Mouse (Mus musculus) forebrain, embryonic 14.5 days (tissue): ENCODE data around the gene Il2ra. TPM values are rescaled to one million over a fixed set of nuclear protein-coding genes. Genes with fewer than 3 reads are reported as not detected.
"Not testable (repeated sequence)": the region's sequence is repeated elsewhere in the genome, so short reads cannot be mapped to it uniquely, and the experiment has no call there.

Experiments used
- ATAC-seq: fragments of 200-750 bp; cut with Nextera tagmentation; 2 replicates; pipeline ENCODE4 v1.8.0; 2017; ENCODE audit warnings: mild to moderate bottlenecking, moderate library complexity
- DNase-seq: peaks from one replicate; pipeline ENCODE4 v3.0.0-alpha.2; 2015; ENCODE audit warnings: low spot score
- H3K27ac ChIP-seq: fragments of 300-500 bp; sonication (generic); 2 replicates; pipeline ENCODE4 v1.5.1; 2014; ENCODE audit warnings: low read depth, mild to moderate bottlenecking, control low read depth, low read length, moderate library complexity
- H3K27me3 ChIP-seq: fragments of 300-500 bp; sonication (generic); replicated peaks from 2 replicates; pipeline ENCODE4 v1.6.1; 2014; ENCODE audit warnings: low read length, control low read depth, mixed read lengths; ENCODE audit not compliant: control insufficient read depth, insufficient read depth
- H3K36me3 ChIP-seq: fragments of 300-500 bp; sonication (generic); 2 replicates; pipeline ENCODE4 v1.6.1; 2014; ENCODE audit warnings: low read length, control low read depth; ENCODE audit not compliant: control insufficient read depth, insufficient read depth
- H3K4me1 ChIP-seq: fragments of 300-500 bp; sonication (generic); 2 replicates; pipeline ENCODE4 v1.6.1; 2014; ENCODE audit warnings: antibody characterized with exemption, low read length, control low read depth; ENCODE audit not compliant: control insufficient read depth, insufficient read depth
- H3K4me2 ChIP-seq: fragments of 300-500 bp; sonication (generic); 2 replicates; pipeline ENCODE4 v1.6.1; 2014; ENCODE audit warnings: mild to moderate bottlenecking, control low read depth, low read length
- H3K4me3 ChIP-seq: fragments of 300-500 bp; sonication (generic); 2 replicates; pipeline ENCODE4 v1.5.1; 2014; ENCODE audit warnings: low read depth, low read length, control low read depth
- H3K9ac ChIP-seq: fragments of 300-500 bp; sonication (generic); 2 replicates; pipeline ENCODE4 v1.6.1; 2014; ENCODE audit warnings: mild to moderate bottlenecking, low read length, control low read depth, moderate library complexity
- H3K9me3 ChIP-seq: fragments of 300-500 bp; sonication (generic); replicated peaks from 2 replicates; pipeline ENCODE4 v1.6.1; 2016; ENCODE audit warnings: low read length, control low read depth, mixed read lengths; ENCODE audit not compliant: control insufficient read depth
- WGBS: fragments of 180-500 bp; shearing (Covaris S2); extraction: QIAGEN DNeasy Blood & Tissue Kit; methylation state at CpG from one replicate; pipeline ENCODE4 v1.1.7; 2014; 5-methylcytosine and 5-hydroxymethylcytosine counted together
- polyA plus RNA-seq: library from polyadenylated mRNA; unstranded; fragments of >200 nt; fragmentation: Nextera tagmentation; extraction: Ambion mirVana; gene quantifications from 2 replicates; pipeline ENCODE4 v1.2.1, GENCODE M21; 2014

The Il2ra gene
- polyA plus RNA-seq, 1 experiment from 2014 or later, result not detected

DNA sequence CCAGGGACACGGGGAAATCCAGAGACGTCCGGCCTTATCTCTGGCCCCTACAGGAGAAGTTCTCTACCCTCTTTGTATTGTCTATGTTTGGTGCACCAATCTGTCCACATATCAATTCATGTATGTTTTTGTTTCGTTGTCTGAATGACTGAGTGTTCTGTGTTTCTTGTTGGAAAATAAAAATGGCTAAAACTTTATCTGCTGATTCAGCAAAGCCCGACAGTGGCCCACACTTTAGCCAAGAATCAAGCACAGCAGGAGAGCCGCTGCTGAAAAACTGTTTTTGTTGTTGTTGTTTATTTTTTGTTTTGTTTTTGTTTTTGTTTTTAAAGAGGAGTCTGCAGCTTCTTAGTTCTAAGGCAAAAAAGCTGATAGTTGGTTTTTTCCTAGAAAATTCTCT is 29.7 kb upstream of the Il2ra start:
- not testable (repeated sequence) for H3K27ac ChIP-seq, H3K9ac ChIP-seq, H3K9me3 ChIP-seq, DNase-seq, H3K4me2 ChIP-seq, ATAC-seq, H3K4me3 ChIP-seq, H3K27me3 ChIP-seq, H3K36me3 ChIP-seq, H3K4me1 ChIP-seq
- WGBS, result 85% methylated on average over 6 of the region's 6 CpGs

DNA sequence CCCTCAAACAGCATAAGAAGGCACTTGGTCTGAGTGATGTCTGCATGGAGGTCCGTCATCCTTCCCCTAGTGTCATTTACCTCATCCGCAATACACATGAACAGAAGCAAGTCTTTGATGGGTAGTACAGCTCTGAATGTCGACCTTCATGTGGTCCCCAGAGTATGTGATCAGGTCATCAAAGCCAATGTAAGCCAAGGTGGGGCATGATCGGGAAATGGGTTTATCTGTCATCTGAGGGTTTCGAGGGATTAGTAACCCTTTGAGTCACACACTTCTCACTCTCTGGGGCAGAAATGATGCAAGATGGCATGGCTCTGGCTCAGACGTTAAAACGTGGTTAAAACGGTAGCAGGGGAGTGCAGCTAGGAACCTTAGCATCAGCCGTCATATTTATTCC is 25.8 kb upstream of the Il2ra start:
- no peaks in the 10 kb centered on the region for H3K36me3 ChIP-seq
- no peak overlapping the region for H3K4me2 ChIP-seq
- no peak overlapping the region for H3K9ac ChIP-seq
- no peak overlapping the region for H3K4me3 ChIP-seq
- H3K9me3 ChIP-seq, result no peaks in the 10 kb centered on the region
- no peaks in the 10 kb centered on the region for H3K4me1 ChIP-seq
- ATAC-seq (no peak), DNase-seq (no peak)
- no peak overlapping the region for H3K27ac ChIP-seq
- no peaks in the 10 kb centered on the region for H3K27me3 ChIP-seq
- 92% methylated on average over 9 of the region's 9 CpGs for WGBS

DNA sequence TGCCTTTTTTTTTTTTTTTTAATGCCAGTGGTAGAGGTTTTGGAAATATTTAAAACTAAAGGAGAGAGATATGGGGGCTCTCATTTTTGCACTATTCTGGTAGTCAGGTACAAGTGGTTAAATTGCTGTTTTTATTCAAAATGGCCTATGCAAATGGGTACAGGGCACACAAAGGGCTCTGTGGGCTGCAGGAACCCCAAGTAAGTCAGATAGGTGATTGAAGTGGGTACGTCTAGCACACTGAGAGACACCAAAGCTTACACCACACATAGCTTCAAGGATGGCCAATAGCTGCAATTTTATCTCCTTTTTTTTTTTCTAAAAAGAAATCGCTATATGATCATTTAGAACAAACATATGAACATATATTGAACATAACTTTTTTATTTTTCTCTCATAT is 23.0 kb upstream of the Il2ra start:
- Histone ChIP-seq H3K27ac (no peak overlapping the region), H3K4me2 (no peak overlapping the region), H3K9me3 (no peaks in the 10 kb centered on the region), H3K4me3 (no peak overlapping the region), H3K27me3 (no peaks in the 10 kb centered on the region), H3K9ac (no peak overlapping the region), H3K4me1 (no peaks in the 10 kb centered on the region), H3K36me3 (no peaks in the 10 kb centered on the region)
- DNase-seq, result no peak
- ATAC-seq, result no peak
- 82% methylated on average over 2 of the region's 2 CpGs for WGBS

DNA sequence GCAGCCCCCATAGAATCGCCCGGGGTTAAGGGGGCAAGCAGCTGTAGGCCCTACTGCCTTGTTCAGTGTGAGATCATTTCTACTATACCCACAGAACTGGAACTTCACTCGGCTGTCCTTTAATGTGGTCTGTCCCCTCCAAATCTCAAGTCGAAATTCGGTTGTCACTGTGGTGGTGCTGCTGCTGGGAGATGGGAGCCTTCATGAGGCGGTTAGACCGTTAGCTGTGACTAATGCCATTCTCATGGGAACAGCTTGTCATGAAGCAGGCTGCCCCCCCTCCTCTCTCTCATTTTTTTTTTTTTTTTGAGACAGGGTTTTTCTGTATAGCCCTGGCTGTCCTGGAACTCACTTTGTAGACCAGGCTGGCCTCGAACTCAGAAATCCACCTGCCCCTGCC is 19.4 kb upstream of the Il2ra start:
- no peaks in the 10 kb centered on the region for H3K27me3 ChIP-seq
- 96% methylated on average over 8 of the region's 8 CpGs for WGBS
- no peaks in the 10 kb centered on the region for H3K4me1 ChIP-seq
- no peak overlapping the region for H3K9ac ChIP-seq
- ATAC-seq (no peak), DNase-seq (no peak)
- H3K9me3 ChIP-seq, result no peaks in the 10 kb centered on the region
- no peaks in the 10 kb centered on the region for H3K36me3 ChIP-seq
- H3K27ac ChIP-seq, result no peak overlapping the region
- H3K4me3 ChIP-seq, result no peak overlapping the region
- no peak overlapping the region for H3K4me2 ChIP-seq

DNA sequence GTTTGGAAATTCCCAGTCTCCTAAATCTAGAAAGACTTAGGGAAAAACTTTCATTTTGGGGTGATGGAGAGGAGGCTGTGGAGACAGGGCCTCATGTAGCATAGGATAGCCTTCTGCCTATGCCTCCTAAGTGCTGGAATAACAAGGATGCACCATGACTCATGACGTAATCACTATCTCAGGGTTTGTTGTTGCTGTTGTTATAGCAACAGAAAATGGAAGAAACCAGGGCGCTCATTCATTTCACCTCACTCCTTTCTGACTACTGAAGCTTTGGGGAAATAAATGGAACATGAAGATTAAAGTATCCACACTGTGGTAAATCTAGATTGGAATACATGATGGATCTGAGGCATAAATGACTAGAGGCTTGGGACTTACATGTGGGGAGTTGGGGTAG is 18.9 kb upstream of the Il2ra start:
- Histone ChIP-seq H3K4me3 (no peak overlapping the region), H3K9ac (no peak overlapping the region), H3K36me3 (no peaks in the 10 kb centered on the region), H3K9me3 (no peaks in the 10 kb centered on the region), H3K27me3 (no peaks in the 10 kb centered on the region), H3K4me2 (no peak overlapping the region), H3K27ac (no peak overlapping the region), H3K4me1 (no peaks in the 10 kb centered on the region)
- ATAC-seq (no peak), DNase-seq (no peak)
- 92% methylated on average over 2 of the region's 2 CpGs for WGBS

DNA sequence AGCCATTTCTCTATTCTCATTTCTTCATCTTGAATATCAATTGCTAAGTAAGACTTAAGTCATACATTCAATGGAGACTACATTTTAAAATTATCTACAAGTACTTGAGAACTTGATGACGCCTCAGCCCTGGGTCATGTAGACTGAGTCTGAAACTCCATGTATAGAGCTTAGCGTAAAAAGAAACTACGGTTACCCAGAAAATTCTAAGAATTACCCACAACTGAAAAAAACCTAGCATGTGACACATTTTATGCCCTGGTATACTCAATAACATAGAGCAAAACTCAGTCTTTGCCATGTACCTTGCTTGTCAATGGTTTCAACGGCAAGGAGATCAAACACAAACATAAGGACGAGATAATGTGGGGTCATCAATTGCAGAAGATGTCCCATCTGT is 16.7 kb upstream of the Il2ra start, which contains the start of gene Gm17490:
Gene Gm17490 (minus strand): TSS at position 375 of the 400 bp plus-strand sequence.
- Histone ChIP-seq H3K27me3 (no peaks in the 10 kb centered on the region), H3K36me3 (no peaks in the 10 kb centered on the region), H3K4me3 (no peak within 1 kb of the TSS), H3K4me1 (no peaks in the 10 kb centered on the region), H3K9me3 (no peaks in the 10 kb centered on the region), H3K27ac (no peak within 1 kb of the TSS), H3K9ac (no peak within 1 kb of the TSS), H3K4me2 (no peak within 1 kb of the TSS)
- WGBS, result 93% methylated on average over 5 of the region's 5 CpGs
- DNase-seq (no peak), ATAC-seq (no peak)

DNA sequence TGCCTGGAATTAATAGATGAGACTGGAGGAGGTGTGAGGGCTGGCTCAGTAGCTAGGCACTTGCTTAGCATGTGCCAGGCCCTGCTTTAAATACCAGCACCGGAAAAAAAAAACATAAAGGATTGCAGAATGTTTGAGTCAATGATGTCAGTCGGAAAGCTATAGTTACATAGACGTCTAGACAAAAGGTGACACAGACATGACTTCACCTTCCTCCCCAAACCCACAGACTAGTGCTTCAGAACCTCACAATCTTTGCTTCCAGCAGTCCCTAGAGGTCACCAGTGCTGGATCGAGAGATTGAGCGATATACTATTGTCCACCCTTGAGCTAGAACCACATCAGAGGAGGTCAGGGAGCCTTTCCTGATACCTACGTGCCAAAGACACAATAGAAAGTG is 7.6 kb upstream of the Il2ra start:
- Histone ChIP-seq H3K4me2 (no peak overlapping the region), H3K27me3 (no peaks in the 10 kb centered on the region), H3K36me3 (no peaks in the 10 kb centered on the region), H3K4me3 (no peak overlapping the region), H3K9me3 (no peaks in the 10 kb centered on the region), H3K27ac (no peak overlapping the region), H3K4me1 (no peaks in the 10 kb centered on the region), H3K9ac (no peak overlapping the region)
- WGBS, result 89% methylated on average over 6 of the region's 6 CpGs
- DNase-seq, result no peak
- ATAC-seq, result no peak

DNA sequence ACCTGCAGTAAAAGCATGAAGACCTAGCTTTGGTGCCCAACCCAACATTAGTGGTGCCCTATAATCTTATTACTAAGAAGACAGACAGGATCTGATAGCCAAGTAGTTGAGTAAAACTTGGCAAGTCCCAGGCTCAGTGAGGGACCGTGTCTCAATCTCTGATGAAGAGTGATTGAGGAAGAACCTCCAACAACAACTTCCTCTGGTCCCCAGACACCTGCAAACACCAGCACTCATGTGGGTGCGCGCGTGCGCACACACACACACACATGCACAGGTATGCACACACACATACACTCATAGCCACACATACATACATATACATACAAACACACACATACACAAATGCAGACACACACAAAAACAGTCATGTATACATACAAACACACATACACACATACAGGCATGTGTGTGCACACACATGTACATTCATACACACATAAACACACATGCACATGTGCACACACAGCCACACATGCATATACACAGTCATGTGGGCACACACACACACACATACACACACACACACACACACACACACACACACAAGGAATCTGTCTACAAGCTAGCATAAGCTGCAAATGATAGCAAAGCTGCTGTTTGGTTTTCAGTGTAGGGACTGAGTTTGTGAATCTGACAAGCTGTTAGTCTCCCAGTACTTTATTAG is 7.0 kb upstream of the Il2ra start:
- Histone ChIP-seq H3K36me3 (no peaks in the 10 kb centered on the region), H3K27ac (no peak overlapping the region), H3K9me3 (no peaks in the 10 kb centered on the region), H3K4me2 (no peak overlapping the region), H3K4me3 (no peak overlapping the region), H3K9ac (no peak overlapping the region), H3K27me3 (no peaks in the 10 kb centered on the region), H3K4me1 (no peaks in the 10 kb centered on the region)
- DNase-seq (no peak), ATAC-seq (no peak)
- WGBS, result 92% methylated on average over 5 of the region's 5 CpGs

DNA sequence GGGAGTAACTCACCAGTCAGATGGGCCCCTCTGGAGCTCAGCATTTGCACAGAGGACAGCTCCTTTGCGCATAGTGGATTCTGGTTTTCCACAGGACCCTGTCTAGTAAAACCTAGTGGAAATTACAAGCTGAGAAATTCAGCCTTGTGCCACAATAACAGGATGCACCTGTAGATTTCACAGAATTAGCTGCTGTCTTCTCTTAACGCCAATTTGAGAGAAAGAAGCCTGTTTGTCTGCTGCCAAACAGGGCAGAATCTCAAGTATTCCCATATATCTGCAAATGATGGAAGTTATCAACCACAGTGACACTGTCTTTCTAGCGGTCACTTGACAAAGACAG is 6.5 kb upstream of the Il2ra start:
- no peaks in the 10 kb centered on the region for H3K9me3 ChIP-seq
- no peak overlapping the region for H3K27ac ChIP-seq
- no peak overlapping the region for H3K4me2 ChIP-seq
- H3K4me3 ChIP-seq, result no peak overlapping the region
- no peaks in the 10 kb centered on the region for H3K4me1 ChIP-seq
- DNase-seq, result no peak
- no peaks in the 10 kb centered on the region for H3K36me3 ChIP-seq
- H3K27me3 ChIP-seq, result no peaks in the 10 kb centered on the region
- no peak overlapping the region for H3K9ac ChIP-seq
- 71% methylated on average over 3 of the region's 3 CpGs for WGBS
- ATAC-seq, result no peak
